Mouse (Mus musculus) left cerebral cortex, postnatal 10 days (tissue): ENCODE measurements around the gene Kcnj5. TPM values are rescaled to one million over a fixed set of nuclear protein-coding genes. Genes with fewer than 3 reads are reported as not detected.

ENCODE experiments used
- total RNA-seq, 2 experiments: library from RNA; stranded (reverse); gene quantifications; 2 replicates each; pipeline ENCODE4 v1.2.3; 2021

Gene Kcnj5
- total RNA-seq, 2 experiments from 2014 or later = 1.6 to 1.7 TPM

Other genes with a start within 250 kb of the Kcnj5 start
- gene Arhgap32, start 228.2 kb downstream of the Kcnj5 start, total RNA-seq = 100 to 1,000 TPM; 277 to 288 TPM
- gene Kcnj1, start 28.1 kb upstream of the Kcnj5 start, total RNA-seq = not detected
- gene Fli1, start 198.5 kb upstream of the Kcnj5 start, total RNA-seq = 10 to 100 TPM in 1 of 2 experiments, 1 to 10 TPM in 1; 8.6 to 12.0 TPM